Mouse (Mus musculus) heart, adult 11 months (tissue): ENCODE measurements at regions not wholly inside any gene's neighbourhood (a gene's known extent, or its start where the extent isn't known, plus 50 kb on each side); places are given as distances from the start of the nearest gene placed in this dataset.

ENCODE experiments used
- DNase-seq: peaks from one replicate; pipeline ENCODE4 v3.0.0; 2022

- no peak for DNase-seq
These were observed 77.4 kb upstream of the Zfhx3 start for GRCm38 (mm10) chr8:107864802-107865651.

- DNase-seq = no peak
These were observed 76.7 kb upstream of the Zfhx3 start for GRCm38 (mm10) chr8:107865744-107866143.

- DNase-seq = no peak
These were observed 70.7 kb upstream of the Zfhx3 start for GRCm38 (mm10) chr8:107871718-107872117.

GRCm38 (mm10) chr8:107872121-107872520, 70.3 kb upstream of the Zfhx3 start:
- peak; percentile 57 for DNase-seq

- DNase-seq = peak; percentile 44
These were observed 66.0 kb upstream of the Zfhx3 start for GRCm38 (mm10) chr8:107876455-107876854.

- peak; percentile 45 for DNase-seq
These were observed 60.6 kb upstream of the Zfhx3 start for GRCm38 (mm10) chr8:107881851-107882250.

- DNase-seq = peak; percentile 73
These were observed 56.9 kb upstream of the Zfhx3 start for GRCm38 (mm10) chr8:107885547-107885946.

GRCm38 (mm10) chr8:107885971-107886370, 56.5 kb upstream of the Zfhx3 start:
- peak; percentile 79 for DNase-seq

GRCm38 (mm10) chr8:107886516-107887253, 55.8 kb upstream of the Zfhx3 start:
- DNase-seq = peak; percentile 86

- peak; percentile 31 for DNase-seq
These were observed 55.1 kb upstream of the Zfhx3 start for GRCm38 (mm10) chr8:107887333-107887732.

- DNase-seq = peak; percentile 48
These were observed 51.5 kb upstream of the Zfhx3 start for GRCm38 (mm10) chr8:107890922-107891321.
